Mouse (Mus musculus) left cerebral cortex, adult 2 months (tissue): ENCODE data around the gene Pomc. TPM values are rescaled to one million over a fixed set of nuclear protein-coding genes. Genes with fewer than 3 reads are reported as not detected.
"Not testable (repeated sequence)": the region's sequence is repeated elsewhere in the genome, so short reads cannot be mapped to it uniquely, and the experiment has no call there.

Experiments used
- DNase-seq, 2 experiments: peaks; one replicate each; pipeline ENCODE4 v3.0.0; 2021 to 2022; ENCODE audit warnings: low spot score in 2 of 2, mixed read lengths in 1 of 2; ENCODE audit errors: extremely low spot score in 1 of 2
- H3K27ac ChIP-seq: fragments of 200-600 bp; 2 replicates; pipeline ENCODE4 v1.8.1; 2022
- H3K4me3 ChIP-seq: fragments of 200-600 bp; 2 replicates; pipeline ENCODE4 v1.8.1; 2022
- CTCF ChIP-seq: fragments of 200-600 bp; IDR thresholded peaks from 2 replicates; pipeline ENCODE4 v1.8.1; 2022; ENCODE audit warnings: antibody characterized with exemption, mild to moderate bottlenecking, moderate library complexity
- intact Hi-C: fragments of 180-260 bp; cut with DNase I; formaldehyde crosslinking; loops from one replicate; pipeline ENCODE4 v1.15.1; 2025
- total RNA-seq, 2 experiments: library from RNA; stranded (reverse); gene quantifications; 2 replicates each; pipeline ENCODE4 v1.2.3; 2021

The Pomc gene
- total RNA-seq, 2 experiments from 2014 or later, result 1.6 to 2.8 TPM

DNA sequence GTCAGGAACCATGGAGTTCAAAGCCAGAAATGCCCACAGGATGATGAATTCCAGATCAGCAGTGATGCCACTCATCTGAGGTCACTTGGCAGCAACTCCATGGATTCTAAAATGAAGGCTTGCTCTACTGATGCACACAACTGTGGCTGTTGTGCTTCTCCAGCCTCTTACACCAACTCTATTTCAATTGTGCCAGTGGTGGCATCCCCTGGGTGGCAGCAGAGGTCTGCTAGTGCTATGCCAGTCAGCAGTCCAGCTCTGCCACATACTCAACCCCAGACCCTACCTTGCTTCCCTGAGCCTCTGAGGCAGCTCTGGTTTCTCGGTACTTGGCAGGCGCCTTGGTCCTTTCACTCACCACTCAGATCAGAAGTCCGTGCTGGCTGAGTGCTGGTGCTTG is 25.9 kb upstream of the Pomc start:
- peak; percentile 62 for TF ChIP-seq CTCF
- Histone ChIP-seq H3K4me3 (no peak overlapping the region), H3K27ac (no peak overlapping the region)
- intact Hi-C loops, result loop anchor here (5.0 kb wide), 1 partner anchor 278 kb away; no protein-coding TSS in a partner anchor
- peak; percentile 38 to 42 for DNase-seq

DNA sequence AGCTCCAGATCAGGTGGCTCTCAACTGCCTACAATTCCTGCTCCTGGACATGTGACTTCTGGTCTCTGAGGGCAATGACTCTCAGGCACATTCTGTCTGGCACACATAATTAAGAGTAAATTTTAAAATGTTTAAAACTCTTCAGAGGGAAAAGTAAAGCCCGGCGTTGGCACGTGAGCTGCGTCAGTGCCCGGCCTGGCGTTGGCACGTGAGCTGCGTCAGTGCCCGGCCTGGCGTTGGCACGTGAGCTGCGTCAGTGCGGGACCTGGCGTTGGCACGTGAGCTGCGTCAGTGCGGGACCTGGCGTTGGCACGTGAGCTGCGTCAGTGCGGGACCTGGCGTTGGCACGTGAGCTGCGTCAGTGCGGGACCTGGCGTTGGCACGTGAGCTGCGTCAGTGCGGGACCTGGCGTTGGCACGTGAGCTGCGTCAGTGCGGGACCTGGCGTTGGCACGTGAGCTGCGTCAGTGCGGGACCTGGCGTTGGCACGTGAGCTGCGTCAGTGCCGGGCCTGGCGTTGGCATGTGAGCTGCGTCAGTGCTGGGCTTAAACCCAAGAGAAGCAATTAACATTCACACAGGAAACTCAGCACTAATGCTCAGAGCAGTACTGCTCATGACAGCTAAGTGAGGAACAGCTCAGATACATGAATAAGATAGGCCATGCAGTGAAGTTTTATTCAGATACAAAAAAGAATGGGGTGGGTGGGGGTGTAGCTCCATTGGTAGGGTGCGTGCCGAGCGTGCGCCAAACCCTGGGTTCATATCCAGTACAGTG is 24.5 kb upstream of the Pomc start:
- DNase-seq, result peak; percentile 18 to 49
- 0 out of 2 replicates have a peak overlapping the region, but pooled peaks have one; percentile 11 for H3K4me3 ChIP-seq
- H3K27ac ChIP-seq, result peak overlapping the region; percentile 72

GRCm38 (mm10) chr12:3942026-3942425 is 12.7 kb upstream of the Pomc start:
- Histone ChIP-seq H3K27ac (no peak overlapping the region), H3K4me3 (no peak overlapping the region)
- intact Hi-C loops, result no loop called here
- no peak for TF ChIP-seq CTCF
- no peak for DNase-seq

More for the DNA sequence above, 24.5 kb upstream of the Pomc start:
- intact Hi-C loops, result not testable (repeated sequence)

- intact Hi-C loops, result no loop called here
- DNase-seq, result no peak
- Histone ChIP-seq H3K27ac (no peak overlapping the region), H3K4me3 (no peak overlapping the region)
- TF ChIP-seq CTCF, result no peak
Measured at GRCm38 (mm10) chr12:3944454-3945073, 10.2 kb upstream of the Pomc start.

GRCm38 (mm10) chr12:3947503-3947902 is 7.2 kb upstream of the Pomc start:
- no peak overlapping the region for H3K27ac ChIP-seq
- DNase-seq, result no peak
- no peak overlapping the region for H3K4me3 ChIP-seq
- intact Hi-C loops, result no loop called here
- no peak for TF ChIP-seq CTCF

GRCm38 (mm10) chr12:3955371-3955770 is 620 bp downstream of the Pomc start:
- intact Hi-C loops, result no loop called here
- TF ChIP-seq CTCF, result no peak
- no peak overlapping the region for H3K4me3 ChIP-seq

GRCm38 (mm10) chr12:3956351-3956750 is 1.6 kb downstream of the Pomc start:
- no peak overlapping the region for H3K4me3 ChIP-seq
- TF ChIP-seq CTCF, result peak; percentile 60
- intact Hi-C loops, result no loop called here
- DNase-seq, result no peak
- H3K27ac ChIP-seq, result no peak overlapping the region

More at GRCm38 (mm10) chr12:3955371-3955770, 620 bp downstream of the Pomc start:
- no peak for DNase-seq
- no peak overlapping the region for H3K27ac ChIP-seq

GRCm38 (mm10) chr12:3959791-3960543 is 5.2 kb downstream of the Pomc start:
- peak overlapping the region; percentile 86 for H3K27ac ChIP-seq
- intact Hi-C loops, result no loop called here
- no peak for TF ChIP-seq CTCF
- H3K4me3 ChIP-seq, result peak overlapping the region; percentile 63
- peak; percentile 84 to 87 for DNase-seq

- no peak; the same call in 1 of the 2 replicates for TF ChIP-seq CTCF
- intact Hi-C loops, result no loop called here
- peak overlapping the region; percentile 63 for H3K4me3 ChIP-seq
- H3K27ac ChIP-seq, result peak overlapping the region; percentile 86
- DNase-seq, result no peak
Measured at GRCm38 (mm10) chr12:3960553-3960952, 5.8 kb downstream of the Pomc start.

- TF ChIP-seq CTCF, result no peak
- no peak overlapping the region for H3K27ac ChIP-seq
- no peak for DNase-seq
Measured at GRCm38 (mm10) chr12:3967196-3967595, 12.4 kb downstream of the Pomc start.

GRCm38 (mm10) chr12:3968380-3968779 is 13.6 kb downstream of the Pomc start:
- Histone ChIP-seq H3K27ac (no peak overlapping the region), H3K4me3 (no peak overlapping the region)
- DNase-seq, result no peak
- intact Hi-C loops, result no loop called here
- no peak for TF ChIP-seq CTCF

More at GRCm38 (mm10) chr12:3967196-3967595, 12.4 kb downstream of the Pomc start:
- intact Hi-C loops, result no loop called here
- no peak overlapping the region for H3K4me3 ChIP-seq

- H3K27ac ChIP-seq, H3K4me3 ChIP-seq, intact Hi-C loops, DNase-seq: not testable (repeated sequence)
Measured at GRCm38 (mm10) chr12:3973169-3973568, 18.4 kb downstream of the Pomc start.
